Mouse (Mus musculus) lung, postnatal 0 days (tissue): ENCODE measurements around the gene Snx9.

Experiments
- CTCF ChIP-seq: IDR thresholded peaks from 2 replicates; pipeline ENCODE4 v1.5.1; 2016; ENCODE audit warnings: antibody characterized with exemption, mild to moderate bottlenecking
- EP300 ChIP-seq: IDR thresholded peaks from 2 replicates; pipeline ENCODE4 v1.6.1; 2016; ENCODE audit warnings: antibody characterized with exemption, mild to moderate bottlenecking, control low read depth

DNA sequence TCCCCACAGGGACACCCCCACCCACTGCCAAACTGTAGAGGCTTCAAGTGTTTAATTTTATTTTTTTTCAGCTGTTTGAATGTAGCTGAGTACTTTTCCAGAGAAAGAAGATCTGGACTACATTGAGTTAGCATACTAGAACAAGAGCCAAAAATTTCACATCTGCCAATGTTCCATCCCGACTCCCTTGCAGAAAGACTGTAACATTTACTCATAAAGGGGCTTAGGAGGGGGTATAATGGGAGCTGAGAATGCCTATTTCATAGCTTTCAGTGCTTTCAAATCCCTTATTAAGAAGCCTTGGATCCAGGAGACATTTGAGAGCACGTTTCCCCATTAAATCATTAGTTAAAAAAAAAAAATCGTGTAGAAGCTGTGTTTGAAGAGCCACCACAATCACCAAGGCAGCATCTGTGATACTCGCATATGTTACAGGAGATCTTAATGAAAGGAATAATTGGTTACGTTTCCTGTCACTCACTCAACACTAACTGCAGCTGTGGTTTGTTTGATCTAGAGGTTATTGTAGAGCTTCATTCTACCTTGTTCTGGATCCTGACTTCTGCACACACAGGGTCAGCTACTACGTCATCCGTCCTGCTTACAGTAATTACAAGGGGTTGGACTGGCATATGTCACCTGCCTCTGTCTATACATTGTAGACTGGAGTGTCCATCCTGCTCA is 35.8 kb upstream of the Snx9 start:
- TF ChIP-seq EP300 = no peak
- no peak for TF ChIP-seq CTCF
